Mouse (Mus musculus) kidney, adult 2 months (tissue): ENCODE data around the gene Gapdh.

Source experiments
- CTCF ChIP-seq: fragments of 200-500 bp; conservative IDR thresholded peaks from 2 replicates; pipeline ENCODE4 v1.5.1; 2011; ENCODE audit warnings: low read depth, mild to moderate bottlenecking, control low read depth, low read length, moderate library complexity, mixed read lengths; ENCODE audit not compliant: insufficient read depth, insufficient read length
- POLR2A ChIP-seq: fragments of 200-500 bp; IDR thresholded peaks from one replicate; pipeline ENCODE4 v1.6.1; 2011; ENCODE audit warnings: low read depth, low read length, control low read depth

DNA sequence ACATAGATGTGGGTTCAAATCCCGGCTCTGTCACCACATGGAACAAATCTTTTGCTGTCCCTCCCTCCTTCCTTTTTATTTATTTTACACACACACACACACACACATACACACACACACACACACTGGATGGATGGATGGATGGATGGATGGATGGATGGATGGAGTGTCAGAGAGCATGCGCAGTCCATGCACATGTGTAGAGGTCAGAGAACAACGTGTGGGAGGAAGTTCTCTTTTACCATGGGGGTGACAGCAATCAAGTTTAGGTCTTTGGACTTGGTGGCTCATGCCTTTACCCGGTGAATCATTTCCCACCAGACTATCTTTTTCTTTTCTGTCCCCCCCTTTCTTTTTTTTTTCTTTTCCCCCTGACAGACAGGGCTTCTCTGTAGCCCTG, 12.6 kb downstream of the Gapdh start:
- no peak for TF ChIP-seq POLR2A
- TF ChIP-seq CTCF = no peak
